Mouse (Mus musculus): Measurements from ENCODE around the gene Olfr555. TPM values are rescaled to one million over a fixed set of nuclear protein-coding genes. Genes with fewer than 3 reads are reported as not detected.

Gene Olfr555
- polyA plus RNA-seq, 1 experiment from 2014 or later: not detected

- H3K4me1 ChIP-seq: no peaks in the 10 kb centered on the region
- H3K9me3 ChIP-seq: no peaks in the 10 kb centered on the region
- no peak within 1 kb of the TSS for H3K9ac ChIP-seq
- no peaks in the 10 kb centered on the region for H3K27me3 ChIP-seq
- ATAC-seq (ENCODE audit: borderline replicate concordance, extremely low read depth, low FRiP score, low TSS enrichment): no peak
- no peak within 1 kb of the TSS for H3K27ac ChIP-seq
- H3K36me3 ChIP-seq: no peaks in the 10 kb centered on the region
- WGBS: 73% methylated on average over 5 of the region's 5 CpGs
- no peak within 1 kb of the TSS for H3K4me3 ChIP-seq
- no peak within 1 kb of the TSS for H3K4me2 ChIP-seq
These were observed 36.9 kb downstream of the Olfr555 start, which contains the start of gene Olfr557 for GRCm38 (mm10) chr7:102695358-102696125. TSS of gene Olfr557 (plus strand) at chr7:102695910.

- Histone ChIP-seq H3K9ac (no peak overlapping the region), H3K36me3 (no peaks in the 10 kb centered on the region), H3K4me3 (no peak overlapping the region), H3K4me2 (no peak overlapping the region), H3K27ac (no peak overlapping the region), H3K4me1 (no peaks in the 10 kb centered on the region), H3K27me3 (no peaks in the 10 kb centered on the region), H3K9me3 (no peaks in the 10 kb centered on the region)
- no peak for ATAC-seq (ENCODE audit: borderline replicate concordance, extremely low read depth, low FRiP score, low TSS enrichment)
- whole genome bisulfite sequencing: 79% methylated on average over 7 of the region's 7 CpGs
These were observed 39.8 kb downstream of the Olfr555 start for GRCm38 (mm10) chr7:102698461-102698860.

GRCm38 (mm10) chr7:102701915-102702314 is 43.3 kb downstream of the Olfr555 start, which contains the start of gene Olfr558:
TSS of gene Olfr558 (plus strand) at chr7:102702215.
- H3K4me2 ChIP-seq: no peak within 1 kb of the TSS
- H3K4me3 ChIP-seq: no peak within 1 kb of the TSS
- H3K27me3 ChIP-seq: no peaks in the 10 kb centered on the region
- H3K4me1 ChIP-seq: no peaks in the 10 kb centered on the region
- H3K36me3 ChIP-seq: no peaks in the 10 kb centered on the region
- no peak for ATAC-seq (ENCODE audit: borderline replicate concordance, extremely low read depth, low FRiP score, low TSS enrichment)
- H3K9me3 ChIP-seq: no peaks in the 10 kb centered on the region
- H3K27ac ChIP-seq: no peak within 1 kb of the TSS
- H3K9ac ChIP-seq: no peak within 1 kb of the TSS

Other genes with a start within 250 kb of the Olfr555 start
- 179 and 180 TPM in 2 replicates for gene Rrm1, start 217.1 kb upstream of the Olfr555 start, polyA plus RNA-seq (2015; fragmentation: Nextera tagmentation; extraction: Ambion mirVana)
- gene Olfr543, start 177.1 kb upstream of the Olfr555 start, polyA plus RNA-seq (2015; fragmentation: Nextera tagmentation; extraction: Ambion mirVana): 0.17 and 0.31 TPM in 2 replicates
- gene Olfr544, start 170.5 kb upstream of the Olfr555 start, polyA plus RNA-seq (2015; fragmentation: Nextera tagmentation; extraction: Ambion mirVana): 0.08 and 0.09 TPM in 2 replicates
- not detected in 2 replicates for gene Olfr545, start 159.2 kb upstream of the Olfr555 start, polyA plus RNA-seq (2015; fragmentation: Nextera tagmentation; extraction: Ambion mirVana)
- not detected in 2 replicates for gene Olfr547, start 124.1 kb upstream of the Olfr555 start, polyA plus RNA-seq (2015; fragmentation: Nextera tagmentation; extraction: Ambion mirVana)
- not detected in 2 replicates for gene Olfr548-ps1, start 117.9 kb upstream of the Olfr555 start, polyA plus RNA-seq (2015; fragmentation: Nextera tagmentation; extraction: Ambion mirVana)
- gene Olfr549, start 109.0 kb upstream of the Olfr555 start, polyA plus RNA-seq (2015; fragmentation: Nextera tagmentation; extraction: Ambion mirVana): not detected in 2 replicates
- 0.26 and 1.1 TPM in 2 replicates for gene Trim21, start 93.3 kb upstream of the Olfr555 start, polyA plus RNA-seq (2015; fragmentation: Nextera tagmentation; extraction: Ambion mirVana)
- not detected in 2 replicates for gene Olfr550, start 87.4 kb upstream of the Olfr555 start, polyA plus RNA-seq (2015; fragmentation: Nextera tagmentation; extraction: Ambion mirVana)
- not detected in 2 replicates for gene Olfr551, start 66.9 kb upstream of the Olfr555 start, polyA plus RNA-seq (2015; fragmentation: Nextera tagmentation; extraction: Ambion mirVana)
- gene Olfr552, start 61.1 kb upstream of the Olfr555 start, polyA plus RNA-seq (2015; fragmentation: Nextera tagmentation; extraction: Ambion mirVana): not detected in 2 replicates
- gene Olfr553, start 40.6 kb upstream of the Olfr555 start, polyA plus RNA-seq (2015; fragmentation: Nextera tagmentation; extraction: Ambion mirVana): not detected in 2 replicates
- gene Olfr554, start 20.4 kb upstream of the Olfr555 start, polyA plus RNA-seq (2015; fragmentation: Nextera tagmentation; extraction: Ambion mirVana): not detected in 2 replicates
- gene Olfr556, start 6.1 kb downstream of the Olfr555 start, polyA plus RNA-seq (2015; fragmentation: Nextera tagmentation; extraction: Ambion mirVana): not detected in 2 replicates
- 13.2 and 14.0 TPM in 2 replicates for gene Trim68, start 28.5 kb downstream of the Olfr555 start, polyA plus RNA-seq (2015; fragmentation: Nextera tagmentation; extraction: Ambion mirVana)
- not detected in 2 replicates for gene Olfr557, start 37.1 kb downstream of the Olfr555 start, polyA plus RNA-seq (2015; fragmentation: Nextera tagmentation; extraction: Ambion mirVana)
- gene Olfr558, start 43.4 kb downstream of the Olfr555 start, polyA plus RNA-seq (2015; fragmentation: Nextera tagmentation; extraction: Ambion mirVana): 0.28 and 0.49 TPM in 2 replicates
- gene Olfr33, start 60.2 kb downstream of the Olfr555 start, polyA plus RNA-seq (2015; fragmentation: Nextera tagmentation; extraction: Ambion mirVana): not detected in 2 replicates
- gene Olfr559, start 68.7 kb downstream of the Olfr555 start, polyA plus RNA-seq (2015; fragmentation: Nextera tagmentation; extraction: Ambion mirVana): not detected in 2 replicates
- 0.09 TPM in 1 of 2 replicates, not detected in the other for gene Olfr560, start 100.5 kb downstream of the Olfr555 start, polyA plus RNA-seq (2015; fragmentation: Nextera tagmentation; extraction: Ambion mirVana)
- 0.21 and 0.36 TPM in 2 replicates for gene Olfr78, start 100.6 kb downstream of the Olfr555 start, polyA plus RNA-seq (2015; fragmentation: Nextera tagmentation; extraction: Ambion mirVana)
- gene Olfr561, start 112.4 kb downstream of the Olfr555 start, polyA plus RNA-seq (2015; fragmentation: Nextera tagmentation; extraction: Ambion mirVana): not detected in 2 replicates
- not detected in 2 replicates for gene Olfr564, start 144.7 kb downstream of the Olfr555 start, polyA plus RNA-seq (2015; fragmentation: Nextera tagmentation; extraction: Ambion mirVana)
- gene Olfr566, start 199.9 kb downstream of the Olfr555 start, polyA plus RNA-seq (2015; fragmentation: Nextera tagmentation; extraction: Ambion mirVana): not detected in 2 replicates
- not detected in 2 replicates for gene Olfr568, start 218.3 kb downstream of the Olfr555 start, polyA plus RNA-seq (2015; fragmentation: Nextera tagmentation; extraction: Ambion mirVana)
- not detected in 2 replicates for gene Olfr569, start 232.1 kb downstream of the Olfr555 start, polyA plus RNA-seq (2015; fragmentation: Nextera tagmentation; extraction: Ambion mirVana)
- not detected in 2 replicates for gene Olfr570, start 235.8 kb downstream of the Olfr555 start, polyA plus RNA-seq (2015; fragmentation: Nextera tagmentation; extraction: Ambion mirVana)